Mouse (Mus musculus): Measurements from ENCODE around the gene Ap4e1. TPM values are rescaled to one million over a fixed set of nuclear protein-coding genes. Genes with fewer than 3 reads are reported as not detected.

The Ap4e1 gene
- polyA plus RNA-seq (2014; fragmentation: Illumina TruSeq; extraction: RNeasy Lipid Tissue Mini Kit (QIAGEN cat#74804)), result 31.5 TPM

DNA sequence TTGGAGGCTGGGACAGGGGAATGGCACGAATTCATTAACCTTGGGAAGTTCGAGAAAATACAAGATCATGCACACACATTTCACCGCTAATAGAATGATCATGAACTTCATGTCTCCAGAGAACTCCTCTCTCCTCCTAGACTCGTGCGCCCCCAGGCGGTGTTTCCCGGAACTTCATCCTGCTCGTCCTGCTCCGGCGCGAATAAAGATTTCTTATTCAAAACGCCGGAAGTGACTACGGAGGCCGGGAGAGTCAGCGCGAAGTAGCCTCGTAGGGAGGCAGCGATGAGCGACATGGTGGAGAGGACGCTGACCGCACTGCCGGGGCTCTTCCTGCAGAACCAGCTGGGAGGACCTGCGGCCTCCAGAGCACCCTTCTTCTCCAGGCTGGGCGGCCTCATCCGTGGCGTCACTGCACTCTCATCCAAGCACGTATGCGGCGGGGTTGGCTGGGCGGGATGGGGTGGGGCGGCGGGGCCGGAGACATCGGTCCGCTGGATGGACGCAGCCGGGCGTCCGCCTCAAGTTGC, at the start of gene Ap4e1:
Gene Ap4e1 (plus strand): TSS at position 249 of the 530 bp plus-strand sequence.

DNA sequence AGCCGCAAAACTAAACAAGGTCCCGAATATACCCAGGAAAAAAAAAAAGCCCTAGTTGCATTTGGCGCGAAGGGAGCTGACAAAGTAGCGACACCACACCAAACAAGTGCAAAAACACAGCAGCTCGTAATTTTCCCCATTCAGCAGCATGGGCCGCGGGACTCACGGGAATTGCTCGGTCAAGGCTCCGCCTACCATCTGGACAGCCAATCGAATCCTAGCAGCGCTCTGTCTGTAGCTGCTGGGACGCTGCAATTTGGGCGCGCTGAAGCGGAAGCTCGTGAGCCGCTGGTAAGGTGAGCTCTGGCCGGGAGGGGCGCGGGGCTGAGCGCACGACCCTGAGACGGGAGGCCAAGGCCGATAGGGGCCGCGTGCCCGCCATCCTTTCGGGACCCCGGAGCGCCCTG, 61.9 kb downstream of the Ap4e1 start, which contains the start of gene Blvra:
Gene Blvra (plus strand): TSS at position 231 of the 407 bp plus-strand sequence.

Other genes with a start within 250 kb of the Ap4e1 start
- gene Usp50, start 225.2 kb upstream of the Ap4e1 start, polyA plus RNA-seq (2014; fragmentation: Illumina TruSeq; extraction: RNeasy Lipid Tissue Mini Kit (QIAGEN cat#74804)), result 1.2 TPM
- 193 TPM for gene Trpm7, start 132.5 kb upstream of the Ap4e1 start, polyA plus RNA-seq (2014; fragmentation: Illumina TruSeq; extraction: RNeasy Lipid Tissue Mini Kit (QIAGEN cat#74804))
- gene Sppl2a, start 75.5 kb upstream of the Ap4e1 start, polyA plus RNA-seq (2014; fragmentation: Illumina TruSeq; extraction: RNeasy Lipid Tissue Mini Kit (QIAGEN cat#74804)), result 169 TPM
- gene Blvra, start 61.9 kb downstream of the Ap4e1 start, polyA plus RNA-seq (2014; fragmentation: Illumina TruSeq; extraction: RNeasy Lipid Tissue Mini Kit (QIAGEN cat#74804)), result 19.2 TPM
- gene Ncaph, start 125.2 kb downstream of the Ap4e1 start, polyA plus RNA-seq (2014; fragmentation: Illumina TruSeq; extraction: RNeasy Lipid Tissue Mini Kit (QIAGEN cat#74804)), result 32.9 TPM
- 2.9 TPM for gene Itpripl1, start 134.7 kb downstream of the Ap4e1 start, polyA plus RNA-seq (2014; fragmentation: Illumina TruSeq; extraction: RNeasy Lipid Tissue Mini Kit (QIAGEN cat#74804))
- 1.1 TPM for gene 1810024B03Rik, start 199.6 kb downstream of the Ap4e1 start, polyA plus RNA-seq (2014; fragmentation: Illumina TruSeq; extraction: RNeasy Lipid Tissue Mini Kit (QIAGEN cat#74804))
- gene Snrnp200, start 199.7 kb downstream of the Ap4e1 start, polyA plus RNA-seq (2014; fragmentation: Illumina TruSeq; extraction: RNeasy Lipid Tissue Mini Kit (QIAGEN cat#74804)), result 36.3 TPM
- 33.0 TPM for gene Ciao1, start 239.1 kb downstream of the Ap4e1 start, polyA plus RNA-seq (2014; fragmentation: Illumina TruSeq; extraction: RNeasy Lipid Tissue Mini Kit (QIAGEN cat#74804))
- gene Tmem127, start 239.2 kb downstream of the Ap4e1 start, polyA plus RNA-seq (2014; fragmentation: Illumina TruSeq; extraction: RNeasy Lipid Tissue Mini Kit (QIAGEN cat#74804)), result 58.5 TPM

All from ovary, adult 10 weeks (tissue).